Mouse (Mus musculus): ENCODE results near the gene Ppm1l. TPM values are rescaled to one million over a fixed set of nuclear protein-coding genes. Genes with fewer than 3 reads are reported as not detected.
A peak's percentile ranks its signal among the peaks of the same experiment; 100 is the strongest.

Gene Ppm1l
- total RNA-seq, 2 experiments from 2014 or later = 83.4 to 87.6 TPM

GRCm38 (mm10) chr3:69598261-69599165 lies 281.9 kb downstream of the Ppm1l start, which contains the start of gene B3galnt1:
TSS of gene B3galnt1 (minus strand) at chr3:69598960.
- peak; percentile 69 to 73 for DNase-seq (ENCODE audit: extremely low spot score in 1 of 2, low spot score in 2 of 2)
- H3K27ac ChIP-seq = peak within 1 kb of the TSS; percentile 94
- intact Hi-C loops (cut with DNase I) = loop anchor here (2.0 to 10.0 kb wide), 4 partner anchors 74 to 284 kb away; partner anchors contain the start of gene Ppm1l
- TF ChIP-seq CTCF (IDR thresholded peaks at IDR 0.05) = peak; percentile 41
- peak within 1 kb of the TSS; percentile 84 for H3K4me3 ChIP-seq

GRCm38 (mm10) chr3:69599166-69599500 lies 282.5 kb downstream of the Ppm1l start:
- TF ChIP-seq CTCF (IDR thresholded peaks at IDR 0.05) = no peak
- peak in 1 of 2 experiments; percentile 19 for DNase-seq (ENCODE audit: extremely low spot score in 1 of 2, low spot score in 2 of 2)
- peak overlapping the region; percentile 93 for H3K27ac ChIP-seq
- H3K4me3 ChIP-seq = peak overlapping the region; percentile 84
- intact Hi-C loops (cut with DNase I) = loop anchor here (2.0 to 10.0 kb wide), 4 partner anchors 73 to 284 kb away; partner anchors contain the start of gene Ppm1l

GRCm38 (mm10) chr3:69606923-69607322 lies 290.3 kb downstream of the Ppm1l start:
- intact Hi-C loops (cut with DNase I) = no loop called here
- TF ChIP-seq CTCF (IDR thresholded peaks at IDR 0.05) = no peak
- no peak for DNase-seq (ENCODE audit: extremely low spot score in 1 of 2, low spot score in 2 of 2)
- Histone ChIP-seq H3K4me3 (no peak overlapping the region), H3K27ac (no peak overlapping the region)

GRCm38 (mm10) chr3:69607468-69607867 lies 290.8 kb downstream of the Ppm1l start:
- intact Hi-C loops (cut with DNase I) = no loop called here
- TF ChIP-seq CTCF (IDR thresholded peaks at IDR 0.05) = no peak
- no peak for DNase-seq (ENCODE audit: extremely low spot score in 1 of 2, low spot score in 2 of 2)
- Histone ChIP-seq H3K27ac (no peak overlapping the region), H3K4me3 (no peak overlapping the region)

- TF ChIP-seq CTCF (IDR thresholded peaks at IDR 0.05) = no peak
- DNase-seq (ENCODE audit: extremely low spot score in 1 of 2, low spot score in 2 of 2) = no peak
- Histone ChIP-seq H3K4me3 (no peak overlapping the region), H3K27ac (no peak overlapping the region)
- intact Hi-C loops (cut with DNase I) = no loop called here
These were observed 291.2 kb downstream of the Ppm1l start for GRCm38 (mm10) chr3:69607909-69608308.

Other genes with a start within 250 kb of the Ppm1l start
- gene Kpna4, start 189.7 kb upstream of the Ppm1l start, total RNA-seq (2021) = 10 to 100 TPM; 66.2 to 72.9 TPM
- not detected for gene Arl14, start 94.4 kb upstream of the Ppm1l start, total RNA-seq (2021)